Mouse (Mus musculus) regulatory T cell (primary cell): ENCODE measurements around the gene Ndufc2.

Experiments
- in situ Hi-C: fragments of 300-600 bp; cut with MboI, MseI; formaldehyde crosslinking; loops from one replicate; pipeline ENCODE4 v1.15.1; 2025; ENCODE audit warnings: high pct_unique_total_duplicates

Gene Ndufc2

GRCm38 (mm10) chr7:97387561-97388147 lies 12.1 kb upstream of the Ndufc2 start:
- in situ Hi-C loops, result no loop called here

- in situ Hi-C loops, result no loop called here
Observed at GRCm38 (mm10) chr7:97388541-97388940, 11.3 kb upstream of the Ndufc2 start.

- in situ Hi-C loops, result no loop called here
Observed at GRCm38 (mm10) chr7:97391293-97392078, 8.3 kb upstream of the Ndufc2 start.

GRCm38 (mm10) chr7:97392079-97392445 lies 7.7 kb upstream of the Ndufc2 start:
- in situ Hi-C loops, result no loop called here

GRCm38 (mm10) chr7:97394375-97394774 lies 5.4 kb upstream of the Ndufc2 start:
- in situ Hi-C loops, result no loop called here

GRCm38 (mm10) chr7:97398943-97399342 lies 860 bp upstream of the Ndufc2 start:
- in situ Hi-C loops, result no loop called here

GRCm38 (mm10) chr7:97407145-97407544 lies 7.3 kb downstream of the Ndufc2 start:
- in situ Hi-C loops, result no loop called here

GRCm38 (mm10) chr7:97411106-97411505 lies 11.3 kb downstream of the Ndufc2 start:
- in situ Hi-C loops, result no loop called here

- in situ Hi-C loops, result no loop called here
Observed at GRCm38 (mm10) chr7:97411575-97411974, 11.8 kb downstream of the Ndufc2 start.

GRCm38 (mm10) chr7:97413981-97414380 lies 14.2 kb downstream of the Ndufc2 start:
- in situ Hi-C loops, result no loop called here

- in situ Hi-C loops, result no loop called here
Observed at GRCm38 (mm10) chr7:97414426-97414825, 14.6 kb downstream of the Ndufc2 start.

GRCm38 (mm10) chr7:97414915-97415687 lies 15.3 kb downstream of the Ndufc2 start:
- in situ Hi-C loops, result loop anchor here (5.0 kb wide), 1 partner anchor 267 kb away; no protein-coding TSS in a partner anchor

- in situ Hi-C loops, result loop anchor here (5.0 kb wide), 1 partner anchor 266 kb away; no protein-coding TSS in a partner anchor
Observed at GRCm38 (mm10) chr7:97416473-97416872, 16.7 kb downstream of the Ndufc2 start.

- in situ Hi-C loops, result loop anchor here (5.0 kb wide), 1 partner anchor 265 kb away; no protein-coding TSS in a partner anchor
Observed at GRCm38 (mm10) chr7:97416906-97417777, 17.3 kb downstream of the Ndufc2 start, which contains the start of gene Thrsp. Gene Thrsp (minus strand): TSS chr7:97417730.

- in situ Hi-C loops, result loop anchor here (5.0 kb wide), 1 partner anchor 264 kb away; no protein-coding TSS in a partner anchor
Observed at GRCm38 (mm10) chr7:97418717-97419116, 18.9 kb downstream of the Ndufc2 start.

GRCm38 (mm10) chr7:97419163-97419562 lies 19.4 kb downstream of the Ndufc2 start:
- in situ Hi-C loops, result loop anchor here (5.0 kb wide), 1 partner anchor 263 kb away; no protein-coding TSS in a partner anchor

- in situ Hi-C loops, result loop anchor here (10.0 kb wide), 1 partner anchor 64 kb away; the partner anchor contains the start of gene Ints4
Observed at GRCm38 (mm10) chr7:97420406-97420805, 20.6 kb downstream of the Ndufc2 start.

GRCm38 (mm10) chr7:97420958-97421651 lies 21.3 kb downstream of the Ndufc2 start:
- in situ Hi-C loops, result loop anchor here (10.0 kb wide), 1 partner anchor 64 kb away; the partner anchor contains the start of gene Ints4

GRCm38 (mm10) chr7:97423754-97424153 lies 24.0 kb downstream of the Ndufc2 start:
- in situ Hi-C loops, result loop anchor here (10.0 kb wide), 1 partner anchor 61 kb away; the partner anchor contains the start of gene Ints4

- in situ Hi-C loops, result loop anchor here (10.0 kb wide), 1 partner anchor 60 kb away; the partner anchor contains the start of gene Ints4
Observed at GRCm38 (mm10) chr7:97424621-97425245, 24.9 kb downstream of the Ndufc2 start.
